Mouse (Mus musculus) myocyte (in vitro differentiated cells): Measurements from ENCODE around the gene Foxd4. TPM values are rescaled to one million over a fixed set of nuclear protein-coding genes. Genes with fewer than 3 reads are reported as not detected.
A peak's percentile ranks its signal among the peaks of the same experiment; 100 is the strongest.

ENCODE experiments used
- H3K27me3 ChIP-seq: one replicate; pipeline ENCODE4 v1.6.1; 2011; ENCODE audit not compliant: control insufficient read depth, insufficient read depth, insufficient read length
- H3K36me3 ChIP-seq: one replicate; pipeline ENCODE4 v1.6.1; 2011; ENCODE audit not compliant: control insufficient read depth, insufficient read depth
- H3K4me2 ChIP-seq: one replicate; pipeline ENCODE4 v1.6.1; 2011; ENCODE audit warnings: low read depth, control low read depth
- H3K4me3 ChIP-seq: one replicate; pipeline ENCODE4 v1.5.1; 2011; ENCODE audit warnings: mild to moderate bottlenecking, control low read depth, moderate library complexity
- H3K79me2 ChIP-seq: one replicate; pipeline ENCODE4 v1.6.1; 2011; ENCODE audit not compliant: control insufficient read depth, insufficient read depth
- H3ac ChIP-seq: one replicate; pipeline ENCODE4 v1.6.1; 2011; ENCODE audit not compliant: control insufficient read depth, insufficient read length
- CEBPB ChIP-seq: IDR thresholded peaks from 2 replicates; pipeline ENCODE4 v1.6.1; 2011; ENCODE audit warnings: mild to moderate bottlenecking, moderate library complexity; ENCODE audit not compliant: poor library complexity, insufficient read depth, severe bottlenecking
- E2F4 ChIP-seq: IDR thresholded peaks from one replicate; pipeline ENCODE4 v1.6.1; 2011; ENCODE audit warnings: mild to moderate bottlenecking, control low read depth, moderate library complexity; ENCODE audit not compliant: insufficient read depth
- MYOD1 ChIP-seq, 3 experiments: IDR thresholded peaks; one replicate each; pipeline ENCODE4 v1.6.1; 2011; ENCODE audit warnings: control low read depth in 2 of 3, low read depth in 2 of 3, mild to moderate bottlenecking in 2 of 3, moderate library complexity in 1 of 3; ENCODE audit not compliant: insufficient read length in 2 of 3, control insufficient read depth in 1 of 3
- MYOG ChIP-seq, 3 experiments: IDR thresholded peaks; one replicate each; pipeline ENCODE4 v1.6.1; 2011; ENCODE audit warnings: control low read depth in 2 of 3, low read depth in 2 of 3, mild to moderate bottlenecking in 2 of 3; ENCODE audit not compliant: insufficient read length in 2 of 3, control insufficient read depth in 1 of 3, insufficient read depth in 1 of 3
- POLR2A ChIP-seq: IDR thresholded peaks from one replicate; pipeline ENCODE4 v1.6.1; 2011; ENCODE audit warnings: low read depth, mild to moderate bottlenecking, control low read depth, moderate library complexity; ENCODE audit not compliant: insufficient read length
- POLR2AphosphoS2 ChIP-seq: IDR thresholded peaks from one replicate; pipeline ENCODE4 v1.6.1; 2011; ENCODE audit warnings: low read depth, control low read depth; ENCODE audit not compliant: insufficient read length
- REST ChIP-seq: IDR thresholded peaks from one replicate; pipeline ENCODE4 v1.6.1; 2011; ENCODE audit warnings: mild to moderate bottlenecking, control low read depth, moderate library complexity; ENCODE audit not compliant: insufficient read depth, insufficient read length
- SRF ChIP-seq: IDR thresholded peaks from one replicate; pipeline ENCODE4 v1.6.1; 2011; ENCODE audit warnings: low read depth; ENCODE audit not compliant: control insufficient read depth, insufficient read length
- TCF12 ChIP-seq: IDR thresholded peaks from one replicate; pipeline ENCODE4 v1.6.1; 2011; ENCODE audit warnings: mild to moderate bottlenecking, control low read depth; ENCODE audit not compliant: poor library complexity, insufficient read depth, severe bottlenecking
- TCF3 ChIP-seq: IDR thresholded peaks from one replicate; pipeline ENCODE4 v1.6.1; 2011; ENCODE audit warnings: low read depth, control low read depth; ENCODE audit not compliant: insufficient read length
- USF1 ChIP-seq: IDR thresholded peaks from one replicate; pipeline ENCODE4 v1.6.1; 2011; ENCODE audit warnings: low read depth, mild to moderate bottlenecking, control low read depth, moderate library complexity
- polyA plus RNA-seq: library from polyadenylated mRNA; unstranded; fragments of >200 nt; fragmentation: generic; extraction: Trizol; gene quantifications from one replicate; pipeline ENCODE4 v1.2.1, GENCODE M21; 2012; ENCODE audit warnings: missing spikeins

Gene Foxd4
- polyA plus RNA-seq, 1 experiment = not detected

- peak overlapping the region; percentile 24 for H3K4me2 ChIP-seq
- peak overlapping the region; percentile 27 for H3K4me3 ChIP-seq
- H3K27me3 ChIP-seq = peaks cover 5% of the 10 kb centered on the region
- TF ChIP-seq TCF12 (no peak), POLR2A (no peak), E2F4 (no peak), CEBPB (no peak), MYOG (IDR thresholded peaks at IDR 0.05; ENCODE audit: control insufficient read depth in 1 of 3, insufficient read depth in 1 of 3, insufficient read length in 2 of 3, low read depth in 2 of 3) (no peak), TCF3 (no peak), POLR2AphosphoS2 (no peak), REST (no peak), SRF (no peak), MYOD1 (IDR thresholded peaks at IDR 0.05; ENCODE audit: control insufficient read depth in 1 of 3, insufficient read length in 2 of 3, low read depth in 2 of 3) (no peak), USF1 (no peak)
- no peak overlapping the region for H3ac ChIP-seq
- H3K79me2 ChIP-seq = no peaks in the 10 kb centered on the region
- no peaks in the 10 kb centered on the region for H3K36me3 ChIP-seq
These were observed 39.8 kb downstream of the Foxd4 start for GRCm38 (mm10) chr19:24861276-24861611.

DNA sequence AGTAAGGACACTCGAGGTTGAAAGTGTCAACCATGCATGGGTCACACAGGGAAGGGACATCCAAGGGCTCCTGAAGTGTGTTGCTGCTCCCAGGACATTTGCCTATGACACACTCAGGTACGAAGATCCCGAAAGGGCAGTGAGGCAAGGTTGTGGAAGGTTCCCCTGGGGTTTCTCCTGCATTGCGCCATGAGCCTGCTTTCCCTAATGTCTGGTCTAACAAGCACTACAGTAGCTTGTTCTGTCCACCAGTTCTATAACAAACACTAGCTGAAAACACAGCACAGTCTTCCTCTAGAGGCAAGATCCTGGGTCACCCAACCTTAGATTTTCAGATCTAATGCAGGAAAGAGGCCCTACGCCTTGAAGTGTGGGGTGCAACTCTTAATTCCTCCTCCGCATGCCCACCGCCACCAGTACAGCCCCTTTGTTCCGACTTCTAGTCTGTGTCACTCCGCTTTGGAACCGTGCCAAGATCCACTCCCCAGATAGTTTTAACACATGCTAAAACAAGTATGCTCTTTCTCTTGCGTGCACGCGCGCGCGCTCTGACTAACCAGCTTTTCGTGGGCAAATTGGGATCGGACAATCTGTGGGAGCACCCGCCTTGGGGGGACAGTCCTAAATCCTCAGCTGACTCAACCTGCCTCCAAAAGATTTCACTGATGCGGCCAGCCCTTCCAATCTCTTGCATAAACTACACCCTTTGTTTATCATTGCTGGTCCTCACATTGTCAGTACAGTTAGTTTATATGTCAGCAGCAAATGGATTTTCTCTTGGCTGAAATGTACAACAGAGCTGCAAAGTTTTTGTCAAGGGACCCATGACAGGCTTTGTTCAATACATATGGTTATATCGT is 49.3 kb downstream of the Foxd4 start:
- Histone ChIP-seq H3K4me2 (peak overlapping the region; percentile 45), H3K27me3 (no peaks in the 10 kb centered on the region), H3K36me3 (no peaks in the 10 kb centered on the region), H3K79me2 (peaks cover 3% of the 10 kb centered on the region), H3ac (no peak overlapping the region), H3K4me3 (no peak overlapping the region)
- peak in 1 of 3 experiments; percentile 11 for TF ChIP-seq MYOD1 (IDR thresholded peaks at IDR 0.05; ENCODE audit: control insufficient read depth in 1 of 3, insufficient read length in 2 of 3, low read depth in 2 of 3)
- peak in 1 of 3 experiments; percentile 26 for TF ChIP-seq MYOG (IDR thresholded peaks at IDR 0.05; ENCODE audit: control insufficient read depth in 1 of 3, insufficient read depth in 1 of 3, insufficient read length in 2 of 3, low read depth in 2 of 3)
- TF ChIP-seq CEBPB = no peak

Other genes with a start within 250 kb of the Foxd4 start
- 2.7 TPM for gene Tmem252, start 227.2 kb downstream of the Foxd4 start, polyA plus RNA-seq
- gene Pgm5, start 39.3 kb downstream of the Foxd4 start, polyA plus RNA-seq = 68.6 TPM
- 160 TPM for gene Gm10053, start 25.5 kb downstream of the Foxd4 start, polyA plus RNA-seq
- 9.8 TPM for gene Cbwd1, start 60.4 kb upstream of the Foxd4 start, polyA plus RNA-seq
- gene Dock8, start 98.3 kb upstream of the Foxd4 start, polyA plus RNA-seq = 1.4 TPM